Mouse (Mus musculus): Measurements from ENCODE around the gene Nes. TPM values are rescaled to one million over a fixed set of nuclear protein-coding genes. Genes with fewer than 3 reads are reported as not detected.

Nes gene
- polyA plus RNA-seq (2015; fragmentation: Nextera tagmentation; extraction: Ambion mirVana) = 9.4 and 10.3 TPM in 2 replicates

GRCm38 (mm10) chr3:87970939-87971488 is at the start of gene Nes:
Gene Nes, plus strand, starts transcription at chr3:87971078.
- under 1% methylated on average over 44 of the region's 44 CpGs for WGBS
- H3K4me2 ChIP-seq (ENCODE audit: low read depth, low read length) = peak within 1 kb of the TSS; percentile 93
- no peaks in the 10 kb centered on the region for H3K9me3 ChIP-seq (ENCODE audit: control insufficient read depth, low read length)
- peak within 1 kb of the TSS; percentile 64 for H3K4me3 ChIP-seq (ENCODE audit: low read length)
- H3K36me3 ChIP-seq (ENCODE audit: control insufficient read depth, insufficient read depth, low read length) = no peaks in the 10 kb centered on the region
- ATAC-seq = peak; percentile 78
- H3K9ac ChIP-seq (ENCODE audit: low read depth, low read length) = peak within 1 kb of the TSS; percentile 82
- peaks cover 42% of the 10 kb centered on the region for H3K4me1 ChIP-seq (ENCODE audit: control insufficient read depth, insufficient read depth, low read length)
- H3K27me3 ChIP-seq (replicated peaks; ENCODE audit: control insufficient read depth, insufficient read depth, low read length) = 0 out of 2 replicates have a peak, but pooled peaks cover 4% of the 10 kb centered on the region
- H3K27ac ChIP-seq (ENCODE audit: low read length) = peak within 1 kb of the TSS; percentile 74

- H3K4me3 ChIP-seq (ENCODE audit: low read length) = no peak overlapping the region
- H3K27me3 ChIP-seq (replicated peaks; ENCODE audit: control insufficient read depth, insufficient read depth, low read length) = no peaks in the 10 kb centered on the region
- H3K4me1 ChIP-seq (ENCODE audit: control insufficient read depth, insufficient read depth, low read length) = peaks cover 10% of the 10 kb centered on the region
- WGBS = 84% methylated on average over 7 of the region's 7 CpGs
- H3K9me3 ChIP-seq (ENCODE audit: control insufficient read depth, low read length) = no peaks in the 10 kb centered on the region
- peaks cover 17% of the 10 kb centered on the region; the same call in 1 of the 2 replicates for H3K36me3 ChIP-seq (ENCODE audit: control insufficient read depth, insufficient read depth, low read length)
- H3K27ac ChIP-seq (ENCODE audit: low read length) = no peak overlapping the region
- H3K9ac ChIP-seq (ENCODE audit: low read depth, low read length) = no peak overlapping the region
- ATAC-seq = no peak
- no peak overlapping the region for H3K4me2 ChIP-seq (ENCODE audit: low read depth, low read length)
Observed at GRCm38 (mm10) chr3:87924996-87925395, 45.9 kb upstream of the Nes start.

GRCm38 (mm10) chr3:87927452-87927851 is 43.4 kb upstream of the Nes start:
- Histone ChIP-seq H3K4me2 (ENCODE audit: low read depth, low read length) (no peak overlapping the region), H3K27ac (ENCODE audit: low read length) (no peak overlapping the region), H3K36me3 (ENCODE audit: control insufficient read depth, insufficient read depth, low read length) (peaks cover 24% of the 10 kb centered on the region; the same call in 1 of the 2 replicates), H3K27me3 (replicated peaks; ENCODE audit: control insufficient read depth, insufficient read depth, low read length) (no peaks in the 10 kb centered on the region), H3K4me3 (ENCODE audit: low read length) (no peak overlapping the region), H3K4me1 (ENCODE audit: control insufficient read depth, insufficient read depth, low read length) (peaks cover 23% of the 10 kb centered on the region), H3K9ac (ENCODE audit: low read depth, low read length) (no peak overlapping the region), H3K9me3 (ENCODE audit: control insufficient read depth, low read length) (no peaks in the 10 kb centered on the region)
- 92% methylated on average over 5 of the region's 5 CpGs for WGBS
- no peak for ATAC-seq

- no peaks in the 10 kb centered on the region for H3K9me3 ChIP-seq (ENCODE audit: control insufficient read depth, low read length)
- peak overlapping the region; percentile 80 for H3K27ac ChIP-seq (ENCODE audit: low read length)
- H3K4me2 ChIP-seq (ENCODE audit: low read depth, low read length) = peak overlapping the region; percentile 81
- peak; percentile 61 for ATAC-seq
- H3K9ac ChIP-seq (ENCODE audit: low read depth, low read length) = peak overlapping the region; percentile 94
- no peaks in the 10 kb centered on the region for H3K27me3 ChIP-seq (replicated peaks; ENCODE audit: control insufficient read depth, insufficient read depth, low read length)
- H3K4me1 ChIP-seq (ENCODE audit: control insufficient read depth, insufficient read depth, low read length) = peaks cover 25% of the 10 kb centered on the region
- H3K4me3 ChIP-seq (ENCODE audit: low read length) = peak overlapping the region; percentile 95
- peaks cover 25% of the 10 kb centered on the region; the same call in 1 of the 2 replicates for H3K36me3 ChIP-seq (ENCODE audit: control insufficient read depth, insufficient read depth, low read length)
- 5% methylated on average over 26 of the region's 26 CpGs for WGBS
Observed at GRCm38 (mm10) chr3:87929341-87930077, 41.4 kb upstream of the Nes start.

GRCm38 (mm10) chr3:87930078-87930795 is 40.6 kb upstream of the Nes start, which contains the start of the genes Isg20l2 and Rrnad1:
Gene Isg20l2, plus strand, starts transcription at chr3:87930314.
Gene Rrnad1, minus strand, starts transcription at chr3:87930717.
- Histone ChIP-seq H3K36me3 (ENCODE audit: control insufficient read depth, insufficient read depth, low read length) (peaks cover 20% of the 10 kb centered on the region; the same call in 1 of the 2 replicates), H3K27me3 (replicated peaks; ENCODE audit: control insufficient read depth, insufficient read depth, low read length) (no peaks in the 10 kb centered on the region), H3K9me3 (ENCODE audit: control insufficient read depth, low read length) (no peaks in the 10 kb centered on the region), H3K27ac (ENCODE audit: low read length) (peak within 1 kb of the TSS; percentile 90), H3K4me3 (ENCODE audit: low read length) (peak within 1 kb of the TSS; percentile 95), H3K9ac (ENCODE audit: low read depth, low read length) (peak within 1 kb of the TSS; percentile 94), H3K4me1 (ENCODE audit: control insufficient read depth, insufficient read depth, low read length) (peaks cover 25% of the 10 kb centered on the region), H3K4me2 (ENCODE audit: low read depth, low read length) (peak within 1 kb of the TSS; percentile 81)
- 0% methylated on average over 71 of the region's 78 CpGs for WGBS
- ATAC-seq = peak; percentile 98

GRCm38 (mm10) chr3:87934026-87934425 is 36.9 kb upstream of the Nes start:
- H3K9ac ChIP-seq (ENCODE audit: low read depth, low read length) = no peak overlapping the region

GRCm38 (mm10) chr3:87934501-87934900 is 36.4 kb upstream of the Nes start:
- H3K9me3 ChIP-seq (ENCODE audit: control insufficient read depth, low read length) = no peaks in the 10 kb centered on the region
- ATAC-seq = no peak
- H3K4me1 ChIP-seq (ENCODE audit: control insufficient read depth, insufficient read depth, low read length) = peaks cover 18% of the 10 kb centered on the region
- no peak overlapping the region for H3K4me3 ChIP-seq (ENCODE audit: low read length)
- no peak overlapping the region for H3K27ac ChIP-seq (ENCODE audit: low read length)
- no peaks in the 10 kb centered on the region for H3K27me3 ChIP-seq (replicated peaks; ENCODE audit: control insufficient read depth, insufficient read depth, low read length)
- H3K36me3 ChIP-seq (ENCODE audit: control insufficient read depth, insufficient read depth, low read length) = peaks cover 18% of the 10 kb centered on the region
- no peak overlapping the region for H3K9ac ChIP-seq (ENCODE audit: low read depth, low read length)
- 63% methylated on average over 4 of the region's 4 CpGs for WGBS
- H3K4me2 ChIP-seq (ENCODE audit: low read depth, low read length) = no peak overlapping the region

More at GRCm38 (mm10) chr3:87934026-87934425, 36.9 kb upstream of the Nes start:
- Histone ChIP-seq H3K4me1 (ENCODE audit: control insufficient read depth, insufficient read depth, low read length) (peaks cover 22% of the 10 kb centered on the region), H3K27me3 (replicated peaks; ENCODE audit: control insufficient read depth, insufficient read depth, low read length) (no peaks in the 10 kb centered on the region), H3K4me3 (ENCODE audit: low read length) (no peak overlapping the region), H3K4me2 (ENCODE audit: low read depth, low read length) (no peak overlapping the region), H3K9me3 (ENCODE audit: control insufficient read depth, low read length) (no peaks in the 10 kb centered on the region), H3K36me3 (ENCODE audit: control insufficient read depth, insufficient read depth, low read length) (peaks cover 14% of the 10 kb centered on the region), H3K27ac (ENCODE audit: low read length) (no peak overlapping the region)
- WGBS = 83% methylated on average over 5 of the region's 5 CpGs
- no peak for ATAC-seq

- H3K27me3 ChIP-seq (replicated peaks; ENCODE audit: control insufficient read depth, insufficient read depth, low read length) = no peaks in the 10 kb centered on the region
- H3K27ac ChIP-seq (ENCODE audit: low read length) = no peak overlapping the region
- no peak overlapping the region for H3K9ac ChIP-seq (ENCODE audit: low read depth, low read length)
- peaks cover 18% of the 10 kb centered on the region for H3K4me1 ChIP-seq (ENCODE audit: control insufficient read depth, insufficient read depth, low read length)
- 0 out of 2 replicates have a peak, but pooled peaks have one; percentile 17 for ATAC-seq
- WGBS = 83% methylated on average over 4 of the region's 4 CpGs
- H3K9me3 ChIP-seq (ENCODE audit: control insufficient read depth, low read length) = no peaks in the 10 kb centered on the region
- H3K4me2 ChIP-seq (ENCODE audit: low read depth, low read length) = no peak overlapping the region
- H3K36me3 ChIP-seq (ENCODE audit: control insufficient read depth, insufficient read depth, low read length) = peaks cover 21% of the 10 kb centered on the region
- H3K4me3 ChIP-seq (ENCODE audit: low read length) = no peak overlapping the region
Observed at GRCm38 (mm10) chr3:87935201-87935600, 35.7 kb upstream of the Nes start.

GRCm38 (mm10) chr3:87935776-87936175 is 35.1 kb upstream of the Nes start:
- no peak overlapping the region for H3K4me2 ChIP-seq (ENCODE audit: low read depth, low read length)
- peak; percentile 50 for ATAC-seq
- H3K9me3 ChIP-seq (ENCODE audit: control insufficient read depth, low read length) = no peaks in the 10 kb centered on the region
- H3K4me3 ChIP-seq (ENCODE audit: low read length) = no peak overlapping the region
- H3K9ac ChIP-seq (ENCODE audit: low read depth, low read length) = no peak overlapping the region
- H3K27ac ChIP-seq (ENCODE audit: low read length) = no peak overlapping the region
- 97% methylated on average over 2 of the region's 2 CpGs for WGBS
- H3K27me3 ChIP-seq (replicated peaks; ENCODE audit: control insufficient read depth, insufficient read depth, low read length) = no peaks in the 10 kb centered on the region
- peaks cover 17% of the 10 kb centered on the region for H3K4me1 ChIP-seq (ENCODE audit: control insufficient read depth, insufficient read depth, low read length)
- H3K36me3 ChIP-seq (ENCODE audit: control insufficient read depth, insufficient read depth, low read length) = peaks cover 23% of the 10 kb centered on the region
